Mouse (Mus musculus) c-Kit-positive CD71-positive TER-119-negative erythroid progenitor cells, embryonic 14.5 days (primary cell): Measurements from ENCODE around the gene Pemt.

Experiments used
- DNase-seq: peaks from one replicate; pipeline ENCODE4 v3.0.0-alpha.2; 2013; ENCODE audit warnings: low read depth

The Pemt gene

DNA sequence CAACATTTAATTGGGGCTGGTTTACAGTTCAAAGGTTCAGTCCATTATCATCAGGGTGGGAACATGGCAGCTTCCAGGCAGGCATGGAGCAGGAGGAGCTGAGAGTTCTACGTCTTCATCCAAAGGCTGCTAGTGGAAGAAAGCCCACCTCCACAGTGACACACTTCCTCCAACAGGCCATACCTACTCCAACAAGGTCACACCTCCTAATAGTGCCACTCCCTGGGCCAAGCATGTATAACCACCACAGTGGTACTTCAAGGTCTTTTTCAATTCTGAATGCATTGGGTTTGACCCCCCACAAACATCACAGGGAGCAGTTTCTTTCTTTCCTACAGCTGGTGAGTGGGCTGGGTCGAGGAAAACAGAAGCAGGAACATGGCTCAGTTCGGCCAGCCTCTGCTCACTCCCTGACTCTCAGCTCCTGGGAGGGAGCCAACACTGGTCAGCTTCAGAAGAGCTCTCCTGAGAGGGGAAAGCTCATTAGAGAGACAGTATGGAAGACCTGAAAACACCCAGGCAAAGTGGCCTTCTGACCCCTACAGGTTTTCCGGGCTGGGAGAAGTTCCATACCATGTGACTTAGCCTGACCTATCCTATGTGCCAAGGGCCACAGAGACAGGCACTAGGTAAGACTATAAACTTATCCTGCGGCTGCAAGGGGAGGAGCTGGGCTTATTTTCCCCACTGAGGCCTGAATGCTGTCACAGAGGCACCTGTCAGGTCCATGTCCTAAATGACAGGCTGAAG is 44.9 kb downstream of the Pemt start:
- DNase-seq = no peak

DNA sequence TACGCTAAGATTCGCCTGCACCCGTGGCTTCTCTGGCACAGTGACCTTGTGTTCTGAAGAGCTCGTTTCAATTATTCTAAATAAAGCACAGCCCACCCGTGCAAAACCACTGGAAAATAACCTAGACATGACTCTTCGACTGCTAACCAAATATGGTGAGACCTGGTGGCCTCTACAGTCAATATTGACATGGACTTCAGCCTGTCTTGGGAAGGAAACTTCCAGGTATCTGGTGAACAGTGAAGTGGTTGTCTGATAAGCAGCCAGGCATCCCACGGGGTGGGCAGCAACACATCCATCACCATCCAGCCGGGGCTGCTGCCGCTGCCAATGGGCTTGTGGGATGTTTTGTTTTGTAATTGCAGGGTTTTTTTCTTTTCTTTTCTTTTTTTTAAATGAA is 52.0 kb downstream of the Pemt start:
- no peak for DNase-seq

DNA sequence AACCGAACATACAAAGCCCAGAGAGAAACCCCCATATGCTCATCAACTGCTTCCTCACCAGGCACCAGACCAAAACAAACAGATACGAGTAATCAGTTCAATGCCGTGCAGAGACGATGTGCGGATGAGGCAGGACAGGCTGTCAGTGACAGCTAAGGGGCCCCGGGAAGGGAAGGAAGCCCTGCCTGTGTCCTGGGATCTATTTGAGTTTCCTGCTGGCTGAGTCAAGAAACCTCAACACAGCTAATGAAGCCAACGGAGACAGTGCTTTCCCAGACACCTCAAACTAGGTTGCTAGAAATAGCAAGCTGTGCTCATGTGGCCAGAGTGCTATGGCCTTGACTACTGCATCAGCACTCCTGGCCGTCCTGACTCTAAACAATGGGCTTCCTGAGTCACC is 54.9 kb downstream of the Pemt start:
- no peak for DNase-seq

DNA sequence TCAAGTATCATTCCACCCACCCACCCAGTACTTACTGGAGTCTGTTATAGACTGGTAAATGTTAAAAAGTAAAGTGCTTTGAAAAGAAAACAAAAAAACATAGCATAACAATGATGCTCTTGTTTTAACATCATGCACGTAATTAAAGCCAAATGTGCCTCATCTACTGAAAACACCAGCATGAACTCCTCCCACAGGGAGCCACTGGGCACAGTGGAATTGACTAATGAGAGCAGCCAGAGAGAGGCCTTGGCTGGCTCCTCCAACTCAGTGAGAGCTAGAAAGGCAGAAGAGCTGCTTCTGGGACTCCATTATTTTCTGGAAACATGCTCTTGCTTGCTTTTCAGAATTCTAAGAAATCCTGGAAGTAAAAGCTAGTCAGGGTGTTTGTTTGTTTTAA is 56.9 kb downstream of the Pemt start:
- no peak for DNase-seq

DNA sequence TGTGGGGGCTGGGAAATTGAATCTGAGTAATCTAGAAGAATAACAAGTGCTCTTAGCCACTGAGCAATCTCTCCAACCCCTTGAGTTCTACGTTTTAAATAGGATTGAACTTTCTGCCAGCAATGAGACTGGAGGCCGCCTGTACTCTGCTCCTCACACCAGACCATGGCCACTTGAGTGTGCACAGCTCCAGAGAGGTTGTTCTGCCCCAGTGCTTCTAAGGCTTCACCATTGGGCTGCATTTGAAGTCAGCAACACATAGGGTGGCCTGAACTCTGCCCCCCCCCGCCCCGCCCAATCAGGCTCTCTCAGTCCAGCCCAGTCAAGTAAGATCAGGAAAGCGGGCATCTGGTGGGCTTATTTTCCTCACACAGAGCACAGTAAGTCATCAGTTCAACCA is 68.5 kb downstream of the Pemt start:
- no peak for DNase-seq

DNA sequence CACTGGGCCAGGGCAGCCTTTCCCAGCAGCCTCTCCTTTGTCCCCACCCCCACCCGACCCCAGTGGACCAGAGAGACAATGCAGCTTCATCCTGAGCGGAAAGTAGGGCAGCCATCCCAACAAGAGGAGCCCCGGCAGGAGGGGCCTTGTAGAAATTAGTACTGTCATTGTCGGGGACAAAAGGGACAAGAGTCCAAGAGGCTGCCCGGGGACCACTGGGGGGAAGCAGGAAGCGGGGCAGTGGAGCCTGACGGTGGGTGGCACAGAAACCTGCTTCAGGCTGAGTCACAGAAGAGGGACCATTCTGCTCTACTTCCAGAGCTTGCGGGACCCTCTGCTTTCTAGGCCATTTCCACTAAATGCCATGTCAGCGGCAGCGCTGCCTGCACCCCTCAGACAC is 71.0 kb downstream of the Pemt start:
- no peak for DNase-seq

DNA sequence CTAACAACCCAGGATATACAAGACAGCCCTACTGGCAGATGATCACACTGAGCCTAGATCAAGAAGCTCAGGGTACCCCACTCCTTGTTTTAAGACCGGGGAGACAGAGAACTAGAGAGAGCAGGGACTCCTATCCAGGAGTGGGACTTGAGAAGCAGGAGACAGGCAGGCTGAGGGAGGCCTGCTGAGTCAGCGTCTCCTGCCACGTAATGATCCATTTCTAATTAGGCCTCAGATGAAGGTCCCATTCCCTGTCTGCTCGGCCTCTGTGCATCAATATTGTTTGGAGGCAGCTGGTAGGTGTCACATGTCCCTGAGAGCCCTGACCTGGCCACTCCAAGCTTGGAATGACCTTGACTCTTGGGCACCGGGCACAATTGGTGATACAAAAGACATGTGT is 72.9 kb downstream of the Pemt start:
- no peak for DNase-seq

DNA sequence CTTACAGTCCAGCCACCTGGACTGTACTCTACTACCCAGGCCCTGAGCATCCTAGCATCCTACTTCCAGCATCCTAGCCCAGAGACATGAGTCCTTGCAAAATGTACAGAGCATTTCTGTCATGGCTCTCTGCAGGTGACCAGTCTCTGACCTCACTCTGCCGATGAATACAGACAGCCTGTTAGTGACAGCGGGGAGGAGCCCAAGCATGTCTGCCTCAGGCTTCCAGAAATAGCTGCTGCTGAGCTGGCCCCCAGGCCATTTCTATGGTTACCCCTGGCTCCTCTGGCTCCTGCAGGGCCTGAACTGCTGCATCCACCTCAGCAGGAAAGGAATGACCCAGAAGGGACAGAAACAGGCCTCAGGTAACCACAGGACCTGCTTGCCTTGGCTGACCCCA is 74.6 kb downstream of the Pemt start:
- no peak for DNase-seq

DNA sequence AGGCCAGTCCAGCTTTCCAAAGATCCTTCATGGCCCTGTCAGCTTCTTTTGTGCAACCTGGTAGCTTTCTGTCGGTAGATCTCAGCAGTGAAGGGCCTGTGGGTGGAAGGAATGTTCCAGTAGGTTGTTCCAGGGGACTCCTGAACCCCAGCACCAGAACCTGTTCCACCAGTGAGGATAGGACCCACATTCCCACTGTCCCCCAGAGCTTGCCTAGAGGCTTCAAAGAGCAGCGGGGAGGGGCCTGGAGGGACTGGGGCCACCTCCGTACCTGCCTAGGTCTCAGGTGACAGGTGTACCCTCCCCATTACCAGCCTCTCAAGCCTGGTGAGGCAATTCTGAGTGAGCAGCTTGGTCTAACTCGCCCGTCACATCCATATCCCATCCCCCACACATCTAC is 75.5 kb downstream of the Pemt start:
- no peak for DNase-seq

DNA sequence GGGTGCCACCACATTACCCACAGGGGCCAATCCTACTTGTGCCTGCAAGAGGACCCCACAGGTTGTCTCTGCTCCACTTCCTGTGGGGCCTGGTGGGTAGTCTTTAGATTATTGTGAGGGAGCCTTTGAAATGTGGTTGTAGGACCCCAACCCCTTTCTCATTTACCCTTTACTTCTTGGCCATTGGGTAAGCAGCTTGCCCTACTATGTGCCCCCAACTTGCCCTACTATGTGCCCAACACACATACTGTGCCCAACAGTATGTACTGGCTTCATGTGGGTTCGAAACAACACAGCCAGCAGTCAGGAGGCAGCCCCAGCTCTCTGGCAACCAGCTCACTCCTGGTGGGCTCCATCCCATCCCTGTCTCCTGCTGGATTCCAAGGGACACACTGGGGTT is 78.5 kb downstream of the Pemt start:
- DNase-seq = no peak

DNA sequence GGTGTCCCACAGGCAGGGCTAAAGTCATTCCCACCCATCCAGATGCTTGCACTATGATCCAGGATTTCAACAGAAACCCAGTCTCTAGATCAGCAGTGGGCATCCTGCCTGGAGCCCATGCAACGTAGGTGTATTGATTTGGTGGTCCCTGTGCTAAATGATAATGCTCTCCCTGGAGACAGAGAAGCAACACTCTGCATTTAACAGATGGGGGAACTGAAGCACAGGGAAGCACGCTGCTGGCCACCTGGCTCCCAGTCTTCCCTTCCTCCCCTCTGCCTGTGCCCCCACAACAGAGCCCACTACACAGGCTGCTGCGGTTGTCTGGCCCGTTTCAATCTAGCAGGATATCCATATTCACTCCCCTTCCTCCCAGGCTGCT is 80.2 kb downstream of the Pemt start:
- no peak for DNase-seq

DNA sequence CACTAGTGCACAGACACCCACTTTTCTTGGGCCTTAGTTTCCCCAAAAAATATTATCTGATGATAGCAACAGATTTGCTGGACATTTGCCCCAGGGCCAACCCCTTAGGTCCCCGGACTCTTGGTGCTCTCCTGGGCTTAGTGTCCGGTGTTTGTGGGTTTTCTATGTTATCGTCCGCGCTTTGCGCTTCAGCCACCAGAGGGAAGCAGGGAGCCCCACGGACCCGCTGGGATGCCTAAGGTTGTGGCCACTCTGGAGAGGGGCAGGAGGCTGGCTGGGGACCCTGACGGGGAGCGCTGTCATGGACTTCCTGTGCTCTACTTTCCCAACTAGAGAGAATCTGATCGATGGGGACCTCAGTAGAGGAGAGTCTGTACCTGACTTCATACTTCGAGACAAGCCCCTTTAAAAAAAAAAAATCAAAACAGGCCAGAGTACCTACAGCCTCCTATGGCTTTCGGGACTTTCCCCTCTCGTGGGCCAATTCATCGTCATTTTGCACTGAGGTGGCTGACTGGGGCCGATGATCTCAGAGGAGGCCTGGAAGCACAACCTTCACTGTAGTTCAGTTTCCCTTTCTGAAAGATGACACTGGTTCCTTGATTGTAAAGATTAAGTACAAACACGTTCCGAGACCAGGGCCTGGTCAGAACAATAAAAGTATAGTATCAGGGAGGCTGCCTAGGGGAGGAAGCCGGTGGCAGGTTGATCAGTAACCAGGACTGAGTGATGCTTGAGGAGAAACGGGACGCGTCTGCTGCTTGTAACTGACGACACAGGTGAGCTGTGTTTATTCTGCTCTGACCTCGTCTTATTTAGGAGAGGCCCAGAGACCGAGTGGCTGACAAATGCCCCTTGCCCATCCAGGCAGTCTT is 80.8 kb downstream of the Pemt start:
- no peak for DNase-seq

DNA sequence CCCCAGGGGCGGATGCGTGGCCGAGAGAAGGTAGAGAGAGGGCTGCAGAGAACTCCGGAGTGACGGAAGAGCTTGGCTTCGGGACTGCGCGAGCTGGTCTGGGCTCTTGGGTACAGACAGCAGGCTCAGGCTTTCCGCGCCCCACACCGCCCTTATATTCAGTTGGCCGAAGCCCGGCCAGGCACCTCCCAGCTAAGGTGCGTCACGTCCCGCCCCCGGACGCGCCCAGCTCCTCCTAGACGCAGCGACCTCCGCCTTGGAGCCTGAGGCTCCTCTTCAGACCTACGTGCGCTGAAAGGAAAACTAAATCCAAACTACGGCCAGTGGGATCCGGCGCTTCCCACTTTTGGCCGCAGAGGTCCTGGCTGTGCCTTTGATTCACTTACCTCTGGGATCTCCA is 81.5 kb downstream of the Pemt start, which contains the start of gene Rasd1:
TSS of gene Rasd1 (minus strand) at position 127 of the 400 bp plus-strand sequence.
- DNase-seq = peak; percentile 68

DNA sequence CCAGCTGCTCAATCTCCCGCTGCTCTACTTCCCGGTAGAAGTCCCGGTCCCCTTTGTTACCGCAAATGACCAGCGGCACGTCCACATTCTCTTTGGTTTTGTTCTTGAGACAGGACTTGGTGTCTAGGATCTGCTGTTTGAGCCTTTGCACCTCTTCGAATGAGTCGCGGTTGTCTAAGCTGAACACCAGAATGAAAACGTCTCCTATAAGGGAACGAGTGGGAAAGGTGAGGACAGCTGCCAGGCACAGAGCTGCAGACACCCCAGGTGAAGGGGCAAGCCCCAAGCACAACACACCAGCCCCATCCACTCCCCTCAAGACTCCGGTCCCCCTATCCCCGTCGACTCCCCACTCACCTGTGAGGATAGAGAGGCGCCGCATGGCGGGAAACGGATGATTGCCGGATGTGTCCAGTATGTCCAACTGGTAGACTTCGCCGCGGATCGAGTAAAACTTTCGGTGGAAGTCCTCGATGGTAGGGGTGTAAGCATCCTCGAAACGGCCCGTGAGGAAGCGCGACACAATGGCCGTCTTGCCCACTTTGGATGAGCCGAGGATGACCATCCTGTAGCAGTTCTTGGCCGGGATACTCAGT is 82.0 kb downstream of the Pemt start:
- no peak for DNase-seq

DNA sequence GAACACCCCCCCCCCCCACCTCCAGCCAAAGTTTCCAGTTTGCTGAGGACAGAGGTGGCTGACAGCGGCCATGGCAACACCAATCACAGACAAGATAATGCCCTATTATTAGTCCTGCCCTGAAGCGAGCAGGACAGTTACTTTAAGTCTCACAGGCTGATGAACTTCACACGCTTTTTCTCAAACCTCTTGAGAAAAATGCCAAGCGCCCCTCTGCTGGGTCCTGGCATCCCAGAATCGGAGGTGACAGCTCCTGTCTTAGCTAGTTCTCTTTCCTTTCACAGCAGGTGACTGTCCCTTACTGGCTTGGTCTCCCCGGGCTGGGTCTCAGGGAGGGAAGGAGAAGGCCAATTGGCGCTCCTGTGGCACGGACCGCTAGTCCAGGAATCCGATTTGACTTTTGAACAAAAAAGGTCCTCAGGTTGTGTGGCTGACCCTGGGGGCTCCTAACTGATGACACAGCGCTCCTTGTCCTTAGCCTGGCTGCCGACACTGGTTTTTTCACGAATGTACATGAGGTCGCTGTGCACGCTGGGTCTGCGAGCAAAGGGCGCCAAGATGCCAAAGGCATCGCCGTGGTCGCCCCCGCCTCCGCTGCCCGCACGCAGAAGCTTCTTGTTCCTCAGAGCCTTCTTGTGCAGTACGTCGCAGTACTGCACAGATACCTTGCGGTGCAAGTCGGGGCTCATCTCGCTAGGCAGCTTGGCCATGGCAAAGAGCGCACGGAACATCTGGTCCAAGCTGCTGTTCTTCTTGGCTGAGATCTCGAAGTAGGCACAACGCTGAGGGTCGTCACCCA is 82.7 kb downstream of the Pemt start:
- no peak for DNase-seq

DNA sequence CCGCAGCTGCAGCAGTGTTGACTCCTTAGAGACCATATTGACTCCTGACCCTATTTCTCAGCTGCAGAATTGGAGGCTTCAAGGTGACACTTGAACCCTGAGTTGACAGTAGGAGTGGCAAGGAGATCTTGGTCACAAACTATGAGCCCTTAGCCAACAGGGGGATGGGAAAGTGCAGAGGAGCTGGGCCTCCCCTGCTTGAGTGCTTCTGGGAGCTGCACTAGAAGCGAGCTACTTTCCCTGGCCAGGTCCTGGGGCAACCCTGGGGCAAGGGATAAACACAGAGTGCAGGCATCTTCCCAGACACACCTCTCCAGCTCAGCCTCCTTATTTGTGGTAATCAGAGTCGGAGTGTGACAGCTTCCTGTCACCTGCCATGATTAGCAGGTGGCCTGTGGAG is 83.7 kb downstream of the Pemt start:
- DNase-seq = no peak

DNA sequence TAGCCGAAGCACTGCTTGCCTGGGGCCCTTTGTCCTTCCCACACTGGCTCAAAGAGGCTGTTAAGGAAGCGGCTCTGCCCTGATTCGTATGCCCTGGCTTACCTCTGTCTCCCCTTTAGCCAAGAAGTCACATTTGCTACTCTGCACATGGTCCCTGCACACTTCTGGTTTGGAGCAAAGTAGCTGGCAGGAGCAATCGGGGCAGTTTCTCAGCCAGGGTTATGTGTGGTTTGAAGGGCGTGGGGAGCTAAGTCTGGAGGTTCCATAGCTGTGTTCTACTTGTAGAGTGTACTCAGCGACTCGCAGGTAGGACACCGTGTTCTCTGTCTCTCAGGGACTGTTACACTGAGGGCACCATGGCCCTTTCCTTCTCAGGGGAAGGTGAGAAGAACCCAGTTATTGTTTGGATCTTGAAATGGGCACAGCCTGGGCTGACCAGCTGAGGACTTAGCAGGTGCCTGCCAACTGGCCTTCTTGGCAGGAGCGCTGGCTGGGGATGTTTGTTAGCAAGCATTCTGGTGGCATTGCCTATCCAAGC is 84.9 kb downstream of the Pemt start:
- no peak for DNase-seq

DNA sequence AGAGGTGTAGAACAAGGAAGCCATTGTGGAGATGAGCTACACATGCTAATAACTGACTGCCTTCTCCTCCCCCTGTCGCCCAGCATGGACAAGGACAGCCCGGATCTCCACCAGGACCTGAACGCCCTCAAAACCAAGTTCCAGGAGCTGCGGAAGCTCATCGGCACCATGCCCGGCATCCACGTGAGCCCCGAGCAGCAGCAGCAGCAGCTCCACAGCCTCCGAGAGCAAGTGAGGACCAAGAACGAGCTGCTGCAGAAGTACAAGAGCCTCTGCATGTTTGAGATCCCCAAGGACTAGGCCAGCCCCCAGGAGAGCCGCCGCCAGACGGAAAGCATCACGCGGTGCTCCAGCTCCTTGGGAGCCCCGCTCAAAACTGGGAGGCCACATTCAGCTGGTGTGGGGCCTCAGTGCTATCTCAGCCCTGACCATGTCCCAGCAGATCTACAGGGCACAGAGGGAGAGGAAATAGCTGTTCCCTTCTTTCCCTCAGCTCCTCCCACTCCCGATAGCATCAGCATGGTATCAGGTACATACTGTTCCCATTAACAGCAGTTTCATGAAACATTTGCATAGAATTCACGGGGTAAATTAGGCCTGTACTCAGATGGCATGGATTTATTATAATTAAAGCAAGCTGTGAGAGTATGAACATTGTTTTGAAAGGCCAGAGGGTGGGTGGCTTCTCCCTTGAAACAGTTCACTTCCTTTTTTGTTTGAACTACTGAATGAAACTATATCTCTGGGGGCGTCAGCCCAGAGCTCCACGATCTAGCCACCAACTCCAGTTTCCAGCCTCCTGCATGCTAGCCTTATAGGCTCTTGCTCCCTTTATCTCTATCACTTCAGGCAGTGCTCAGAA is 85.6 kb downstream of the Pemt start:
- no peak for DNase-seq

DNA sequence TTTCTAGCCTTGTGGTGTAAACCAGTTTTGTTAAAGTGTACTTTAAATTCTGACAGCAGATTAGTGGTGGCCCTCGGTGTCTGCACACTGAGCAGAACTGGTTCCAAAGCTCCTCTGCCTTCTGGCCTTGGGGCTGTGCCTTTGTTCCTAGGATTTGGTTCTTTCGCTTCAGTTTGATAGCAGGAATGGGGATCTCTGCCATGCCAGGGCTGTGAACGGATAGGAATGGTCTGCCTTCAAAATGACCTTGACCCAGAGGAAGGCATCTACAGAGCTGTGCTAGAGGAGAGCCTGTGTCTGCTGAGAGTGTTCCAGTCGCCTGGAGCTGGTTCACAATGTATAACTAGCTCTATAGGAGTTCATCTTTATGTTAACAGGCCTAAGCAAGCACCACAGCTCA is 86.8 kb downstream of the Pemt start:
- DNase-seq = no peak

DNA sequence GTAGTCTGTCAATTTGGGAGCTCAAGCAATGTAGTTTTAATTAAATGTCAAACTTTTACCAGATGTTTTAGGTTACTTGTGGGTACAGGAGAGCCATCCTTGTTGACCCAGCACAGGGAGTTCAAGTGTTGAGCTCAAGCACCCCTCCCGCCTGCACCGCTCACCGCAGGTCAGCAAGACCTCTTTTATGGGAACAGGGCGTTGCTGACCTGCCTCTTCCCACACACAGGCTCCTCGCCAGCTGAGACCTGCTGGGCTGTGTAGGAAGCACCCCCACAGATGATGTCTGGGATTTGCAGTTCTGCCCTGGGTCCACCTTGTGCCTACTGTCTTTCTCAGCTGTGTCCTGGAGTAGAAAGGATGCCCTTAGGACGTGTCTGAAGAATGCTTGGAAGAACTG is 89.5 kb downstream of the Pemt start:
- DNase-seq = no peak

DNA sequence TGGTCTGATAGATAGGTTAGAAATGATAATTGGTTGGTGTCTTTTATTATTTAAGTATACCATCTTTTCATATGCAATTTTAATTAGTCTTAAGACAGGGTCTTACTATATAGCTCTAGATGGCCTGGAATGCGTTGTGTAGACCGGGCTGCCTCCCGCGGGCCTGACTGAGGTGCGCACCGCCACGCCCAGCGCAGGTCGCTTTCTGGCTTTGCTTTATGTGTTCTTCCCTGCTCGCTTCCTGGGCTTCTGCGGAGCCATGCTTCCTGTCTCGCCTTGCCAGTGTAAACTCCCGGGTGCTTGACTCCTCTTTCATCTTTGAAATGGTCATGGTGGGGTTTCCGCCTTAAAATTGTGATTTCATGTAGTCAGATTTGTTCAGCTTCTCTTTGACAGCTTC is 93.4 kb downstream of the Pemt start:
- DNase-seq = no peak
